Mouse (Mus musculus) kidney, postnatal 10 days (tissue): ENCODE results near the gene Fam219a.
A peak's percentile ranks its signal among the peaks of the same experiment; 100 is the strongest.

Experiments used
- DNase-seq: peaks from one replicate; pipeline ENCODE4 v3.0.0; 2021; ENCODE audit warnings: mixed read lengths

Gene Fam219a

GRCm38 (mm10) chr4:41504325-41504724 lies 65.0 kb downstream of the Fam219a start:
- DNase-seq: no peak

DNA sequence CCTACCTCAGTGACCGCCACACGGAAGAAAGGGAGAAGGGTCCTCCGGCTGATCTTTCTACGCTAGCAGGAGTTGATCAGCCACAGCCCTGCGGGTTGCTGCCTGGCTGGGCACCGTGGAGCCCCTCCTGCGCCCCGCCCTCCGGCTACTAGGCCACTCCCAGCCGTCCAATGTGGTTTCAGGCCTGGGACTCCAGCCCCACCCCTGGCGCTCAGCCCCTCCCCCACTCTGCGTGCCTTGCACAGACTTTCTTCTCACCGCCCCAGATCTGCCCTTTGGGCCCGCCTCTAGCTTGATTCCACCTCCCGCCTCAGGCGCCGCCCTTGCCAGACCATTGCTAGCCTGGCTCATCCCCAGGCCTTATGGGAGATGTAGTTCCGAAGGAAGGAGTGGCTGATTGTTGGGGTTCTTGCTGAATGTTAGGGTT lies 66.3 kb downstream of the Fam219a start, which contains the start of gene AI464131:
Gene AI464131 (minus strand): TSS at position 91 of the 427 bp plus-strand sequence.
- peak; percentile 100 for DNase-seq

DNA sequence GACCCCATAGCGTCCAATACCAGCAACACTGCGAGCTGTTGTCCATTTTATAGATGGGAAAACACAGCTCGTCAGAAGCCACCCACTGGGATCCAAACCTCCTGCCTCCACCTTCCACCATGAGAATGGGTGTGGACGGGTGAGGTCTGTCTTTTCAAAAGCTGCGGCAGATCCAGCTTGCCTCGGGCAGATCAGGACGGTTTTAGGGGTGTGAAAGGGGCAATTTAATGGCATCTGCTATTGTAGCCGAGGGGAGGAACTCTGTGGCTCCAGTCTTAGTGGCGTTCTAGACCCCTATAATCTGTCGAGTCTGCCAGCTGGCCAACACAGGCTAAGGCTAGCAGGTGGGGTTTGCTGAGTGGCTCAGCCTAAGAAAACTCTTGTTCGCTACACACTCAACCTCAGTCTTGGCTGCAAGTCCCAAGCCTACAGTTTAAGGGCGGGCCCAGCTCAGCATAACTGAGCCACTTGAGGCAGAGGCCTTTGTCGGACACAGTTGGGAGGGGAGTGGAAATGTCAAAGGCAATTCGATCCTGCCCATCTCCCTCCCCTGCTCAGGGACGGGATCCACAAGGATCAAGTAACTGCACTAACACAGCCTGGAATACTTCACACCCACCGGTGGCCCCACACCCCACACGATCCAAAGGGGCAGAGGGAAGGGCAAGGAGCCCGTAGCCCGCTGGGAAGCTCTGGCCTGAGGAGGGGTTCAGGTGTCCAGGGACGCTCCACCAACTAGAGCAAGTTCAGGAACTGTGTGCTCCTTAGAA lies 67.0 kb downstream of the Fam219a start:
- peak; percentile 48 for DNase-seq

DNA sequence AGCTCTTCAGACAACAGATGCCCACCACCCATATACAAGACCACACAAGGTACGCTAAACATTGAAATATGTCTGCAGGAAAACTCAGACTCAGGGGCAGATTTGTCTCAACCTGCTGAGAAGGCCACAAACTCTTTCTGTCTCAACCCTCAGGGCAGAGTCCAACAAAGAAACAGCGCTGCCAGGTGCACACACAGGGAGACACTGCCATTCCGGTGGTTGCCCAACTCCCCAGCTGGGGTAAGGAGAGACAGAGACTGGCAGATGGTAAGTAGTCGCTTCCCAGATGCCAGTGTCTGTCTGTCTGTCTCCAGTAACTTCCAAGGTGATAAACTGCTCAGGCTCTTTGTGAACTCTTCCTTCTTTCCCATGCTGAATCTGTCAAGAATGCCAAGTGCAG lies 68.6 kb downstream of the Fam219a start:
- DNase-seq: peak; percentile 52

GRCm38 (mm10) chr4:41499619-41500018 lies 69.7 kb downstream of the Fam219a start:
- no peak for DNase-seq

GRCm38 (mm10) chr4:41498921-41499391 lies 70.4 kb downstream of the Fam219a start:
- peak; percentile 72 for DNase-seq

GRCm38 (mm10) chr4:41497995-41498845 lies 71.1 kb downstream of the Fam219a start:
- no peak for DNase-seq

DNA sequence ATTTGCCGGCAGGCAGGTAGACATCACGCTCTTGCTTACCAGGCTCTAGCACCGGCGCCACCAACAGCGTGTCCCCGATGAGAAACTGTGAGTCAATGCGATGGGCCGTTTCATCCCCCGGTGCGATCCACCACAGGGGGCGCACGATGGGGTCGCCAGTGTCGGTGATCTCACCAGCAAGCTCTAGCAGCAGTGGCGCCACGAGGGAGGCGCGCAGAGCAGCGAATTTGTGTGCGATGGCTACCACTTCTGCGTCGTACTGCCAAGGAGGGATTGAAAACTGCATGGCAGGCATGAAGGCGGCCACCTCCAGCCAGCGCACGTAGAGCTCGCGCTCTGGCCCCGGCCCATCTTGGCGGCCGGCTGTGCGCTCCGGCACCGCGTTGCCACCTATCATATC lies 71.8 kb downstream of the Fam219a start:
- DNase-seq: peak; percentile 60

- no peak for DNase-seq
Observed at GRCm38 (mm10) chr4:41497046-41497445, 72.3 kb downstream of the Fam219a start.

- no peak for DNase-seq
Observed at GRCm38 (mm10) chr4:41495850-41496249, 73.5 kb downstream of the Fam219a start.

- DNase-seq: no peak
Observed at GRCm38 (mm10) chr4:41495076-41495475, 74.3 kb downstream of the Fam219a start.

GRCm38 (mm10) chr4:41494378-41494777 lies 75.0 kb downstream of the Fam219a start:
- peak; percentile 50 for DNase-seq

DNA sequence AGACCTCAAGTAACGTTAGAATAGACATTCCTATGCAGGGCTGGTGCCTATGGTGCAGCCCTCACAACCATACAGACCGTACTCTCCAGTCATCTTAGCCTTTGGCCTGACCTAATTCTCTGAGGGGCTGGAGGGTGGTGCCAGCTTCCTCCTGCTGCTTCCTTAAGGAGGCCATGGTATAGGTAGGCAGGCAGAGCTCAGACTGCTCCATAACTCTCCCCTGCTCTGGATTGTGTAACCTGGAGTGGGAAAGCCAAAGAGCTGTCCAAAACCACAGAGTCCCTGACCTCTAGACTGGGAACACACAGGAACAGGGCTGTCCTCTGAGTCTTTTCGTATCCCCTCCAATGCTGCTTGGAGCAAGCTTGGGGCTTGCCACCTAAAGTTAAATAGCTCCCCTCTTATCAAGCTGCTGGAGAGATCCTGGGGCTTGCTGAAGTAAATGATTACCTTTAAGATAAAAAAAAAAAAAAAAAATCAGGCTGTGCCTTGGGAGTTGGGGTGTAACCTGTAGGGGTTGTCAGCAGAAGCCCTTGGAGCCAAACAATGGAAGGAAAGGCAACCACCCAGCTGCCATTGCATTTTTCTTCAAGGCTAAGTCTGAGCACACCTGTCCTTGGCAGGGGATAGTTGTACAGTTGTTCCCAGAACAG lies 75.7 kb downstream of the Fam219a start:
- no peak for DNase-seq

GRCm38 (mm10) chr4:41492951-41493350 lies 76.4 kb downstream of the Fam219a start:
- no peak for DNase-seq

GRCm38 (mm10) chr4:41481601-41482017 lies 87.7 kb downstream of the Fam219a start:
- DNase-seq: peak; percentile 83

- DNase-seq: peak; percentile 37
Observed at GRCm38 (mm10) chr4:41480254-41480653, 89.1 kb downstream of the Fam219a start.

DNA sequence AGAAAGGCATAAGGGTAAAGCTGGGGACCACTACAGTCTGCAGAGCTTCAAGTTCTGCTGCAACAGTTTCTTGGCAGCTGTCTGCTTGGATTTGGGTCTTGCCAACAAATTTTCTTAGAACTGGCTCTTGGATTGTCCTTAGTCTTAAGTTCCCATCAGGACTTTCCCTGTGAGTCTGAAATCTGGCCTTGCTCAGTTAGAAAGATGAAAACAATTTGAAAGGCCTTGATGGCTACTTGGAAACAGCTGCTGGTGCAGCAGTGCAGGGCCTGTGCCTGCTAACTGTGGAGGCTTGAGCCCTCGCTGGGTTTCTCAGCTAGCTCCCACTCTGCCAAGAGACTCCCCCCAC lies 89.9 kb downstream of the Fam219a start:
- DNase-seq: peak; percentile 58

- DNase-seq: no peak
Observed at GRCm38 (mm10) chr4:41478751-41479455, 90.4 kb downstream of the Fam219a start.

DNA sequence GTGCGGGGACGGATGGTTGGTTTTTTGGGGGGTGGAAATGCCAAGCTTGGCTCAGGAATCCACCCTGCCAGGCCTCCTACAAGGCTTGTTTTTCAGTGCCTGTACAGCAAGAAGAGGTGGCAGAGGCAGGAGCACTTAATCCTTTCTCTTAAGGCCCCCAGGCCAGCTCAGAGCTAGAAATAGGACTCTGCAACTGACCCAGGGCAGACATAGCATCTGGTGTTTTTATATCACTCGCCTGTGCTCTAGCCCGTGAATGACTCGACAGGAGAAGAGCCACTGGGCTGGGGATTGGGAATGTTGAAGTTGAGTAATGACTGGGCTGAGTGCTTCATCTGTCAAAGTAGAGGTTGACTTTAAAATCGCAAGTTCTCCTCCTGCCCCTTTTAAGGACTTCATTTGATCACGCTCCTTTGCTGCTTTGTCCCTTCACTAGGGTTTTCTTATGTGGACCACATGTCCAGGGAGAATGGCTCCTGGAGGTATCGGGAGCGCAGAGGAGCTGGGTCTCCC lies 91.6 kb downstream of the Fam219a start:
- no peak for DNase-seq

GRCm38 (mm10) chr4:41471384-41471689 lies 98.0 kb downstream of the Fam219a start:
- DNase-seq: no peak

GRCm38 (mm10) chr4:41470684-41471383 lies 98.5 kb downstream of the Fam219a start:
- no peak for DNase-seq
